8 mouse cellular contexts compared by ENCODE assay signal in genomic region chr3:128088207-128088606, GRCm38 (mm10).
DNase-seq lines count a peak whose midpoint lies in the region; ATAC-seq and TF ChIP-seq lines count a peak whose summit lies in the region.

No protein-coding gene starts in this region.

- peak; percentile 10 for DNase-seq in liver
- DNase-seq in liver, embryonic 11.5 days (ENCODE audit: low spot score) = no peak
- peak; percentile 16 for DNase-seq in c-Kit-positive CD71-negative TER-119-negative erythroid progenitor cells, embryonic 14.5 days (ENCODE audit: low read depth)
- peak; percentile 25 to 40 for DNase-seq in heart, postnatal 10 days
- DNase-seq in kidney, postnatal 4 days = peak; percentile 67 to 73
- peak; percentile 74 for DNase-seq in lung, postnatal 0 days (ENCODE audit: low spot score)
- DNase-seq in retina, postnatal 7 days (ENCODE audit: low read depth, low spot score) = peak; percentile 23
- DNase-seq in spleen, postnatal 4 days (ENCODE audit: low spot score in 2 of 2) = no peak

- H3K4me3 ChIP-seq in liver, embryonic 11.5 days (ENCODE audit: low read depth, low read length) = no peak overlapping the region
- H3K4me3 ChIP-seq in lung, postnatal 0 days (ENCODE audit: low read depth, low read length) = no peak overlapping the region

- no peak overlapping the region for H3K27ac ChIP-seq in liver, embryonic 11.5 days (ENCODE audit: low read depth, low read length)
- no peak overlapping the region for H3K27ac ChIP-seq in lung, postnatal 0 days (ENCODE audit: low read length)

- no peaks in the 10 kb centered on the region for H3K36me3 ChIP-seq in liver, embryonic 11.5 days (ENCODE audit: control insufficient read depth, insufficient read depth, low read length)
- H3K36me3 ChIP-seq in lung, postnatal 0 days (ENCODE audit: insufficient read depth, low read length) = no peaks in the 10 kb centered on the region

- WGBS in liver, embryonic 11.5 days = 46% methylated on average over 4 of the region's 4 CpGs
- WGBS in lung, postnatal 0 days = 13% methylated on average over 4 of the region's 4 CpGs

- H3K9ac ChIP-seq in liver, embryonic 11.5 days (ENCODE audit: low read depth, low read length) = no peak overlapping the region
- no peak overlapping the region for H3K9ac ChIP-seq in lung, postnatal 0 days (replicated peaks; ENCODE audit: low read depth)

- H3K4me2 ChIP-seq in liver, embryonic 11.5 days = no peak overlapping the region
- no peak overlapping the region for H3K4me2 ChIP-seq in lung, postnatal 0 days (replicated peaks; ENCODE audit: low read depth, low read length)

- no peak for ATAC-seq in liver, embryonic 11.5 days (replicated peaks; ENCODE audit: low FRiP score)
- peak; percentile 72 for ATAC-seq in lung, postnatal 0 days

- TF ChIP-seq CTCF in lung, postnatal 0 days (IDR thresholded peaks at IDR 0.05) = peak; percentile 76

- H3K9me3 ChIP-seq in liver, embryonic 11.5 days (ENCODE audit: control insufficient read depth, low read length) = no peaks in the 10 kb centered on the region
- no peaks in the 10 kb centered on the region for H3K9me3 ChIP-seq in lung, postnatal 0 days (ENCODE audit: low read length)

- no peak for TF ChIP-seq EP300 in lung, postnatal 0 days (IDR thresholded peaks at IDR 0.05)

- H3K27me3 ChIP-seq in liver, embryonic 11.5 days (replicated peaks; ENCODE audit: control insufficient read depth, insufficient read depth, low read length) = no peaks in the 10 kb centered on the region
- no peaks in the 10 kb centered on the region for H3K27me3 ChIP-seq in lung, postnatal 0 days (replicated peaks; ENCODE audit: insufficient read depth, low read length)

- no peaks in the 10 kb centered on the region for H3K4me1 ChIP-seq in liver, embryonic 11.5 days (replicated peaks; ENCODE audit: control insufficient read depth, insufficient read depth, low read length)
- no peaks in the 10 kb centered on the region for H3K4me1 ChIP-seq in lung, postnatal 0 days (ENCODE audit: insufficient read depth, low read depth, low read length)

- intact Hi-C loops in heart, postnatal 10 days (cut with DNase I) = no loop called here

Comparison
In these comparisons a context has a peak if more than half of its experiments do, and no peak if none do; other contexts are left out.
1. DNase-seq: peak in liver (single experiment), c-Kit-positive CD71-negative TER-119-negative erythroid progenitor cells, embryonic 14.5 days (single experiment), heart, postnatal 10 days (2 of 2), kidney, postnatal 4 days (2 of 2), lung, postnatal 0 days (single experiment) and retina, postnatal 7 days (single experiment); none in liver, embryonic 11.5 days (single experiment) and spleen, postnatal 4 days (0 of 2).